Mouse (Mus musculus): ENCODE measurements around the gene Fer. TPM values are rescaled to one million over a fixed set of nuclear protein-coding genes. Genes with fewer than 3 reads are reported as not detected.

The Fer gene
- total RNA-seq, 2 experiments from 2014 or later: 5.0 to 8.9 TPM

- ATAC-seq (replicated peaks; ENCODE audit: poor library complexity, severe bottlenecking): no peak
Observed at GRCm38 (mm10) chr17:64132183-64132582, 269.3 kb downstream of the Fer start.

- ATAC-seq (replicated peaks; ENCODE audit: poor library complexity, severe bottlenecking): no peak
Observed at GRCm38 (mm10) chr17:64135941-64136650, 273.2 kb downstream of the Fer start.

- ATAC-seq (replicated peaks; ENCODE audit: poor library complexity, severe bottlenecking): no peak
Observed at GRCm38 (mm10) chr17:64138036-64138717, 275.3 kb downstream of the Fer start.

DNA sequence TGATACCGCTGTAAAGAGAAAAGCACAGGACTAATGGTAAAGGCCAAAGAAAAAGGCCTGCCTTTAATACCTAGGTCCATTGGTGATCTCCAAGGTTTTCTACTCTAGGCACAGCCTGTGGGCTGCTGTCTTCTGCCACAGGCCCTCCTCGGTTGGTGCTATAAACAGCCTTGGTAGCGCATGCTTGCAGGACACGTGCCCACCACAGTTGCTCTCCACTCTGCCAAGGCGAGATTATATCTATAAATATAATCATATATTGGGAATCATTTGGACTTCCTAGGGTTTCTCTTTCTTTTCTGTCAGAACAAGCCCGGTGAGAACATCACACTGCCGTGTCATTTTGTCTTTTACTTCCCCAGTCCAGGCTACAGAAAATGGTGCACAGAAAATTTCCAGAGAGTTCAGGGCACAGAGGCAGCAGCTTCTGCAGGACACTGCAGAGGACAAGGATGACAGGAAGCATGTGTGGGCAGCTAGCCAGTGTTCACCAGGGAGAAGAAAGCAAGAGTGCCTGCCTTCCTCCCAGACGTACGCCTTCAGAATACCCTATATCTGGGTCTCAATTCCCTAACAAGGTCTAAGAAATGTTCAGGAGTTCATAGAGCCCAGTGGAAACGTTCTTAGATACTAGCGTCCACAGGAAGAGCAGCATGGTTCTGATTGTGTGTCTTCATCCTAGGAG is 276.5 kb downstream of the Fer start:
- ATAC-seq (replicated peaks; ENCODE audit: poor library complexity, severe bottlenecking): no peak

DNA sequence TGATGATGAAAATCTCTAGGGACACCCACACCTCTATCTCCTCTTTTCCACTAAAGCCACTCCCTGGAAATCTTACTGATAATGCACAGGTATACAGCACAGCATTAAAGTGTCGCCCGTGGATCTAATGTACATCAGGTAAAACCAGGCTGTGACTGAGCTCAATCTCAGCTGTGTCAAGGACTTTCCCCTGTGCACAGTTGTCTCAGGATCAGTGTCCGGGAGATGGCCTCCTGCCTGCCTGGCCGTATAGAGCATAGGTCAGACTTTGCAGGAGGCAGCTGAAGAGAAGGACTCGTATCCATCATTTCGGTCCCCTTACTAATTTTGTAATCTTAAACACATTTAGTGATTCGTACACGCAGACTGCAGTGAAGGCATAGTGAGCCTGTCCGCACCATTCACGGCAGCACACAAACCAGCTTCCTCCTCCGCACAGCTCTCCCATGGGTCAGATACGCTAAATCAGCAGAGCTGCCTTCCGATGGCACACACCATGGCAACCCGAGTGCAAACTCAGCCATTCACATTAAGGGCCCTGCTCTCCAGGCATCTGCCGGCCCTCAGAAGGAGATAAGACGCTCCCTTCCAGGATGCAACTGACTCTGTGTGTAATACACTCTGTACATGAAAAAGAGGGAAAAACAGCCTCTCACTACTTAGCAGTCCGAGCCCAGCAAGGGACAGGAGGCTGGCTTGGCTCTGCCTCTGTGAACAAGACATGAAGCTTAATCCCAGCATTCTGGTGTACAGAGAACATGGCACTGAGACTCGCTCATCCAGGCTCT is 277.4 kb downstream of the Fer start:
- no peak for ATAC-seq (replicated peaks; ENCODE audit: poor library complexity, severe bottlenecking)

DNA sequence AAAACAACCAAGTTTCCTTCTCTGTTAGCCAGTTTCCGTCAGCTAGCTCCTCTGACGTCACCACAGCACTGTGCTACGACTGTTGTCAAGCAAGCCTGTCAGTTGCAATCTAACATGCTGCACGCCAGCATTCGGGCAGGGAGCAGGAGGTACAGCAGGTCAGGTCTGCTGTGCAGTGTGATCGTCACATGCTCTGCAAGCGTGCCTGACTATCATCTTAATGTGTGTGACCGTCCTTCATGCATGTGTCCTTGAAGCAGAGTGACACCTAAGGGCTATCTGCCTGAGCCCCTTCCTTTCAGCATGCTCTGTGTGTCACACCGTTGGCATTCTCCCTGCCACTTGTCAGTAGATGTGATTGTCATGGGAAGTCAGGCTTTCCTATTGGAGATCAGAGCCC is 279.0 kb downstream of the Fer start:
- no peak for ATAC-seq (replicated peaks; ENCODE audit: poor library complexity, severe bottlenecking)

GRCm38 (mm10) chr17:64146409-64146808 is 283.5 kb downstream of the Fer start:
- ATAC-seq (replicated peaks; ENCODE audit: poor library complexity, severe bottlenecking): no peak

DNA sequence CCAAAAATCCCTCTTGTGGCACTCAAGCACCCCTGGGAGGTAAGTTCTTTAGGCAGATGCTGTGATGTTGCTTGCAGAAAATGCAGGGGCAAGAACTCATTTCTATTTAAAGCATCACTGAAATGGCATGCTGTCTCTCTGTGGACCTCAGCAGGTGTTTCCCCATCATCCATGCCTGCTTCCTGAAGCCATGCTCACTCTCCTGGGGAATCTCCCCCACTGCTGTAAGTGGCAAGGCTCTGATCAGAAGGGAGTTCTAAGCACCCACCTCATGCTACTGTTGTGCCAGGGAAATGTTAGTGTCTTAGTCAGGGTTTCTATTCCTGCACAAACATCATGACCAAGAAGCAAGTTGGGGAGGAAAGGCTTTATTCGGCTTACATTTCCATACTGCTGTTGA is 287.9 kb downstream of the Fer start:
- no peak for ATAC-seq (replicated peaks; ENCODE audit: poor library complexity, severe bottlenecking)

DNA sequence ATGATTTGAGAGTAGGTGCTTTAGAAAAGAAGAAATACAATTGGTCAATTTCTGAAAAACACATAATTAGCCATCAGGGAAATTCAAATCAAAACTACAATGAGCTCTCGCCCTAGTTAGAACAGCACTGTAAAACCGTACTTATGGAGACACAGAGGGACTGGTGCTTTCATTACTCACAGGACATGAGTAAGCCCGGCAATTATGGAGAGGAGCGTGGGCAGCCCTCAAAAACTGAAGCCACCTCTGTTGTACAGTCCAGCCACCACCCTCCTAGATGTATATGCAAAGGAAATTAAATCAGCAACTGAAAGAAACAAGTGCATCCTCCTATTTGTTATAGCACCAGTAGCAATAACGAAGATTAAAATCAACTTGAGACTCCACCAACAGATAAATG is 304.9 kb downstream of the Fer start:
- ATAC-seq (replicated peaks; ENCODE audit: poor library complexity, severe bottlenecking): no peak

DNA sequence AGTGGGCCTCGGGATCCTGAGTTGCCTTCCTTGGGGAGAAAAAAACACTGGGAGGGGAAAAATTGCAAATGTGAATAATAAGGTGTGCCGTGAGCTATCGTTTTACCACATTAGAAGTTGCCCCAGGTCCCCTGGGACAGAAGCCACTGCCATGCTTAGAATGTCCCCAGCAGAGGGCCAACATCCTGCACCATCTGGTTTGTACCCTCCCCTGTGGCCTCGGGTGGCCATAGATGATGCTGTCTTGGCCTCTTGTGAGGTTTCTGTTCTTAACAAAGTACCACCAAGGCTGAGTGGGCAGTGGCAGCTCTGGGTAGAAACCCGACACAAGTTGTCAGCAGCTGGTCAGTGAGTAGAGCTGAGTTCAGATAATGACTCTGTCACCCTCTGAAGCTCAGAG is 307.2 kb downstream of the Fer start:
- ATAC-seq (replicated peaks; ENCODE audit: poor library complexity, severe bottlenecking): no peak

- ATAC-seq (replicated peaks; ENCODE audit: poor library complexity, severe bottlenecking): no peak
Observed at GRCm38 (mm10) chr17:64172474-64172873, 309.6 kb downstream of the Fer start.

DNA sequence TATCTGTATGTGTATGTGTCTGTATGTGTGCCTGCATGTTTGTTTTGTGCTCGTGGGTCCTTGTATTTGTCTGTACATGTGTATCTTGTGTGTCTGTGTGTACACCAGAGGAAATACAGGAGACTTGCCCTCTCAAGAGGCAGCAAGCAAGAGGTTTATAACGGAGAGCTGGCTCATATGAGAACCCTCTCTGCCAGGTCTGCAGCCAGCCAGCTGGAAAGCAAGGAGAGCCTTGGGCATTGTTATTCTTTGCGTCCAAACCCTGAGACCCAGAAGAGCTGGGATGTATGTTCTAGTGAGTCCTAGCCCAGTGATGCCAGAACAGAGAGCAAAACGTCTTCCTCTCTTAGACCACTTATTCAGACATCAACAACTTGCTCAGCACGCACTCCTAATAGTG is 317.7 kb downstream of the Fer start:
- no peak for ATAC-seq (replicated peaks; ENCODE audit: poor library complexity, severe bottlenecking)

GRCm38 (mm10) chr17:64181291-64181690 is 318.4 kb downstream of the Fer start:
- no peak for ATAC-seq (replicated peaks; ENCODE audit: poor library complexity, severe bottlenecking)

GRCm38 (mm10) chr17:64182599-64182998 is 319.7 kb downstream of the Fer start:
- peak; percentile 59 for ATAC-seq (replicated peaks; ENCODE audit: poor library complexity, severe bottlenecking)

DNA sequence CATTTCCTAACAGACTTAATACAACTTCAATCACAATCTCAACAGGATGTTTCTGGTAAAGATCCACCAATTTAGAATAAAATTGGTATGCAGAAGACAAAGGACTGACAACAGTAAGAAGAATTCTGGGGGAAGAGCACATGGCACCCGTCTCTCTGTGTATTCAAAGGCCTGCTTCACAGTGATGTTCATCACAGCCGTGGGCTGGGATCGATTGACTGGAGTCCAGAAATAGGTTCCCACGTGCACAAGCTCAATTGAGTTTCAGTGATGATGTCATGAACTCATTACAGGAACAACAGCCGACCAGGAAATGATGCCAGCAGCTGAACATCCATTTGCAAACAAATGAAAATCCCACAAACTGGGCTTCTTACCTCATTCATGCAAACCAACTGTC is 320.3 kb downstream of the Fer start:
- ATAC-seq (replicated peaks; ENCODE audit: poor library complexity, severe bottlenecking): no peak

Other genes starting within 250 kb of the Fer start
- gene A930002H24Rik, start 729 bp downstream of the Fer start, total RNA-seq (2014; fragmentation: Nextera tagmentation): not detected in 2 replicates
- gene A930002H24Rik, start 729 bp downstream of the Fer start, total RNA-seq (2017): not detected in 2 replicates

All from granulocyte monocyte progenitor cell, adult 5-6 weeks (primary cell).